Mouse (Mus musculus): ENCODE measurements around the gene Eid2b.

Gene Eid2b

GRCm38 (mm10) chr7:28301616-28302433, 24.3 kb downstream of the Eid2b start, which contains the start of gene Dll3:
Gene Dll3, minus strand, starts transcription at chr7:28302238.
- peak; percentile 21 for DNase-seq (ENCODE audit: low spot score)

GRCm38 (mm10) chr7:28305641-28306040, 28.1 kb downstream of the Eid2b start:
- no peak for DNase-seq (ENCODE audit: low spot score)

GRCm38 (mm10) chr7:28306216-28306615, 28.7 kb downstream of the Eid2b start:
- DNase-seq (ENCODE audit: low spot score): no peak

- DNase-seq (ENCODE audit: low spot score): no peak
Observed at GRCm38 (mm10) chr7:28309737-28310136, 32.2 kb downstream of the Eid2b start.

- no peak for DNase-seq (ENCODE audit: low spot score)
Observed at GRCm38 (mm10) chr7:28311151-28311925, 33.8 kb downstream of the Eid2b start.

- DNase-seq (ENCODE audit: low spot score): peak; percentile 96
Observed at GRCm38 (mm10) chr7:28311926-28312543, 34.5 kb downstream of the Eid2b start, which contains the start of gene Timm50. Gene Timm50, minus strand, starts transcription at chr7:28312072.

- no peak for DNase-seq (ENCODE audit: low spot score)
Observed at GRCm38 (mm10) chr7:28318036-28318435, 40.5 kb downstream of the Eid2b start.

- no peak for DNase-seq (ENCODE audit: low spot score)
Observed at GRCm38 (mm10) chr7:28318714-28319113, 41.2 kb downstream of the Eid2b start.

- no peak for DNase-seq (ENCODE audit: low spot score)
Observed at GRCm38 (mm10) chr7:28321974-28322720, 44.6 kb downstream of the Eid2b start.

- no peak for DNase-seq (ENCODE audit: low spot score)
Observed at GRCm38 (mm10) chr7:28325293-28325692, 47.8 kb downstream of the Eid2b start.

GRCm38 (mm10) chr7:28326457-28326856, 48.9 kb downstream of the Eid2b start:
- no peak for DNase-seq (ENCODE audit: low spot score)

GRCm38 (mm10) chr7:28328260-28328659, 50.7 kb downstream of the Eid2b start:
- DNase-seq (ENCODE audit: low spot score): no peak

Data from T-cell, adult 2 months (primary cell).